Mouse (Mus musculus): ENCODE data around the gene C130060K24Rik. TPM values are rescaled to one million over a fixed set of nuclear protein-coding genes. Genes with fewer than 3 reads are reported as not detected.

Gene C130060K24Rik
- polyA plus RNA-seq, 1 experiment: 0.65 TPM

DNA sequence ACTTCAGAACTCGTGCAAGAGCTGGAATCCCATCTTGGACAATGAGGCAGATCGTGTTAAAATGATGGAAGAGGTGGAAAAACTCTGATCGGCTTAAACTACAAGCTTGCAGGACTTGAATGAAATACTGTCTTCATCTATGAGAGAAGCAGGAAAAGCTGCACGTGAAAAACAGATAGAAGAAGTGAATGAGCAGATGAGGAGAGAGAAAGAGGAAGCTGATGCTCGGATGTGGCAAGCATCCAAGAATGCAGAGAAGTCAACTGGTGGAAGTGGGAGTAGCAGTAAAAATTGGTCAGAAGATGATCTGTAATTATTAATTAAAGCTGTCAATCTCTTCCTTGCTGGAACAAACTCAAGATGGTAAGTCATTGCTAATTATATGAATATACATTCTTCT, 52.3 kb downstream of the C130060K24Rik start:
- no peak overlapping the region for H3K4me3 ChIP-seq (ENCODE audit: insufficient read depth, low read length)
- TF ChIP-seq POLR2A (IDR thresholded peaks at IDR 0.05; ENCODE audit: extremely low read depth, insufficient read depth, low read length) (no peak), CTCF (IDR thresholded peaks at IDR 0.05; ENCODE audit: extremely low read depth, insufficient read depth, low read length) (no peak)
- no peak overlapping the region for H3K27ac ChIP-seq (ENCODE audit: insufficient read depth, low read length)
- no peaks in the 10 kb centered on the region for H3K4me1 ChIP-seq (ENCODE audit: control insufficient read depth, insufficient read depth, low read length)

DNA sequence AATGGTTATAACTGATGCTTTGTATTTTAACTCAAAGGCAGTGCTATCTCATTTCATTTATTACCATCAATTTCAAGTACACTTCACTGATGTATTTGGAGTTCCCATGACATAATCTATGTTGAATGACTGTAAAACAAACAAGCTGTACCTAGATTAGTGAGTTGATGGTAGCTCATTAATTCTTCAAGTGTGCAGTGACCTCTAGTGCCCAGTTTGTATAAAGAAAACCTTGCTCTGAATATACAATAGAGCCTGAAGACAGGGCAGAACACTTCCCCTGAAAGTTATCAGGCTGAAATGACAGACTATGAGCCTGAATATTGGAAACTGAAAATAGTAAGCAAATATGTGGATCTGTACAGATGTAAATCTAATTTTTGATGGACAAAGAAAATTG, 72.6 kb downstream of the C130060K24Rik start:
- no peak for TF ChIP-seq CTCF (IDR thresholded peaks at IDR 0.05; ENCODE audit: extremely low read depth, insufficient read depth, low read length)
- no peak for TF ChIP-seq POLR2A (IDR thresholded peaks at IDR 0.05; ENCODE audit: extremely low read depth, insufficient read depth, low read length)
- Histone ChIP-seq H3K4me1 (ENCODE audit: control insufficient read depth, insufficient read depth, low read length) (no peaks in the 10 kb centered on the region), H3K4me3 (ENCODE audit: insufficient read depth, low read length) (no peak overlapping the region), H3K27ac (ENCODE audit: insufficient read depth, low read length) (no peak overlapping the region)

DNA sequence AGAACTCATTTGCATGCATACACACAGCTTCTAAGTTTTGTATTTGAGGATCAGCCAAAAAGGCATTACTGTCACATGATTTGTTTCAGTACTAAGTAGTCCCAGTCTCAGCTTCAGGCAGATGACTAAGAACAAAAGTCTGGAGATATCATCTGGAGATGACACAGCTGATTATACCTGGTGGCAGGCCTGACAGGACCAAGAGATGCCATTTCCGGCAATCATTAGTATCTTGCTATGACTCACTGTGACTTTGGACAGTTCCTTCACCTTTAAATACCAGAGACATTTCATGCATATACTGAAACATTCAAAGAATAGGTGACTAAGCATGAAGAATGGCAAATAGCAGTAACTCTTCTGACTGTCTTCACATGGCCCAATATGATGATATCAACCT, 84.4 kb downstream of the C130060K24Rik start:
- Histone ChIP-seq H3K4me1 (ENCODE audit: control insufficient read depth, insufficient read depth, low read length) (no peaks in the 10 kb centered on the region), H3K4me3 (ENCODE audit: insufficient read depth, low read length) (no peak overlapping the region), H3K27ac (ENCODE audit: insufficient read depth, low read length) (no peak overlapping the region)
- TF ChIP-seq POLR2A (IDR thresholded peaks at IDR 0.05; ENCODE audit: extremely low read depth, insufficient read depth, low read length): no peak
- TF ChIP-seq CTCF (IDR thresholded peaks at IDR 0.05; ENCODE audit: extremely low read depth, insufficient read depth, low read length): no peak

DNA sequence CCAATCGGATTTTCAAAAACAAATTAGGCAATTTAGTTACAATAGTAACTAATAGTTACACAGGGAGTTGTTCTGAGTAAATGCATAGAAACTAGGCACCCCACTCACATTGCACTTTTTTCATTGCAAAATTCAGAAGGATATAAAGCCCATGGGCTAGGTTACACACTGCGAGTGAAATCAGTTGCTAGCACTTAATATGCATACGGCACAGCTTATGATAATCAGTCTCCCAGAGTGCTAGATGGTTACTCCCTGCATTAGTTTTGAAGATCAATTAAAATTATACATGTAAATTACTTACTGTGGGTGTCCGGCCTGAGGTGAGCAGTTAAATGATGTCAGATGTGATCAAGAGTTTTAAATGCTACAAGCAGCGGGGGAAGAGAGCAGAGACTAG, 89.4 kb downstream of the C130060K24Rik start:
- H3K4me3 ChIP-seq (ENCODE audit: insufficient read depth, low read length): no peak overlapping the region
- H3K4me1 ChIP-seq (ENCODE audit: control insufficient read depth, insufficient read depth, low read length): no peaks in the 10 kb centered on the region
- H3K27ac ChIP-seq (ENCODE audit: insufficient read depth, low read length): no peak overlapping the region
- TF ChIP-seq CTCF (IDR thresholded peaks at IDR 0.05; ENCODE audit: extremely low read depth, insufficient read depth, low read length) (no peak), POLR2A (IDR thresholded peaks at IDR 0.05; ENCODE audit: extremely low read depth, insufficient read depth, low read length) (no peak)

DNA sequence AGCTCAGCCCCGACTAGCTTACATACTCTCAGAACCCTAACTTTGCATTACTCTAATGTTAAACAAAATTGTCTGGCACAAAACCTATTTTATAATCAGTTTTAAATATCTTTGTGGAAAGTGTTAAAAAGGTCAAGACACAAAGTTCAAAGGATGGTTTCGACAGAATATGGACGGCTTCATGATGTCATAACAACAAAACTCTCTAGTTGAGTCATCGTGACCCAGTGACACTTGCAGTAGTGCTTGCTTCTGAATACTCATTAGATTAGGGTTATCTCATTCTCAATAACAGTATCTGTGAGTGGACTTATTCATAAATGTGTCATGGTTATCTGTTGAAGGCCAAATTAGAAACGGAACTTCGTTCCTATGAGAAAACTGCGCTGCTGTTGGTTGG, 91.5 kb downstream of the C130060K24Rik start:
- Histone ChIP-seq H3K27ac (ENCODE audit: insufficient read depth, low read length) (no peak overlapping the region), H3K4me1 (ENCODE audit: control insufficient read depth, insufficient read depth, low read length) (no peaks in the 10 kb centered on the region), H3K4me3 (ENCODE audit: insufficient read depth, low read length) (no peak overlapping the region)
- TF ChIP-seq CTCF (IDR thresholded peaks at IDR 0.05; ENCODE audit: extremely low read depth, insufficient read depth, low read length) (no peak), POLR2A (IDR thresholded peaks at IDR 0.05; ENCODE audit: extremely low read depth, insufficient read depth, low read length) (no peak)

DNA sequence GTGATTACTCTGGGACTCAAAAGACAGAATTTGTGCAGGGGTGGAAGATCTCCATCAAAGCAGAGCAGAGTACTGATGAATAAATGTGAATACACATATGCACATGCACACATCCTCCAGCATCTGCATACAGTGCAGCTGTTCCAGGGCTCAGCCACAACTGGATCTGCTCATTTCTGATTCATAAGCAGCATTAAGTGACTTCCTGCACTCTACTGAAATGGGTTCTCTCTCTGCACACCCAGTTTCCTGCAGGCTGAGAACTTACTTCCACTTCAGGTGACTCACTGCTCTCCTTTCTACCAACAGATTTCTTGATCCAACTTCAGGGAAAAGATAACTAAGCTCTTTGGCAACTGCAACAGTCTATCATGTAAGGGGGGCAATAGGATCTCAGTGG, 117.9 kb downstream of the C130060K24Rik start:
- no peak overlapping the region for H3K27ac ChIP-seq (ENCODE audit: insufficient read depth, low read length)
- H3K4me1 ChIP-seq (ENCODE audit: control insufficient read depth, insufficient read depth, low read length): no peaks in the 10 kb centered on the region
- no peak for TF ChIP-seq POLR2A (IDR thresholded peaks at IDR 0.05; ENCODE audit: extremely low read depth, insufficient read depth, low read length)
- TF ChIP-seq CTCF (IDR thresholded peaks at IDR 0.05; ENCODE audit: extremely low read depth, insufficient read depth, low read length): no peak
- H3K4me3 ChIP-seq (ENCODE audit: insufficient read depth, low read length): no peak overlapping the region

Other genes starting within 250 kb of the C130060K24Rik start
- 7.2 and 7.5 TPM in 2 replicates for gene Hpgds, start 236.2 kb upstream of the C130060K24Rik start, polyA plus RNA-seq (2012; rRNA removed)
- not detected in 2 replicates for gene Tnip3, start 144.2 kb downstream of the C130060K24Rik start, polyA plus RNA-seq (2012; rRNA removed)